In the genomic region with DNA sequence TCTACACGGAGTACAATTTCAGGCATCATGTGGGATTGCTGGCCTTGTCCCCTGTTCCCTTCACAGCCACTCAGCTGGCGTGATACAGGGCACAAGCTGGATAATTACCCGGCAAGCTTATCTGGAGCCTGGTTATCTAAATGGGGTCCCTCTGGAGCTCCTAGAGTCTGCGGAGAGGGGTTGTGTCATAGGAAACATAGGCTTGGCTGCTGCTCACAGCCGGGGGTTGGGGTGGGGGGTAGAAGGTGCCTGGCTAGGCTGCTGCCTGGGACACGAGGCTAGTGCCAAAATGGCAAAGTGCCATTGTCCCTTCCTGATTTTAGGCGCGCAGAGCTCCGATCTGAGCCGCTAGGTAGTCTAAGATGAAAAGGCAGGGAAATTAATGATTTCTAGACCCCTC, we compare ENCODE assay signal across 10 mouse cellular contexts.
DNase-seq lines count a peak whose midpoint lies in the region; ATAC-seq and TF ChIP-seq lines count a peak whose summit lies in the region.
"Had no signal": no experiment of that assay in that cellular context is flagged by ENCODE, and none has a peak within 500 bp of the region (broad histone marks: within the 10 kb centered on the region; RNA-seq: fewer than 3 reads in every experiment).

No protein-coding gene starts in this region.

- ATAC-seq in heart, embryonic 14.5 days (ENCODE audit: insufficient number of reproducible peaks, insufficient read depth, low FRiP score, low read depth): peak; percentile 87
- peak; percentile 11; the same call in 1 of the 2 replicates for ATAC-seq in liver, embryonic 13.5 days (ENCODE audit: low read depth)
- ATAC-seq in inflammation-experienced regulatory T-cells, adult 6 months: no peak
- ATAC-seq: CD4-positive, CD25-positive, alpha-beta regulatory T cell, adult 4 months had no signal

- H3K27me3 ChIP-seq in MEL (ENCODE audit: control insufficient read depth in 1 of 2, insufficient read depth in 2 of 2, low read length in 2 of 2): no peaks in the 10 kb centered on the region
- H3K27me3 ChIP-seq in heart, embryonic 14.5 days (ENCODE audit: control insufficient read depth, insufficient read depth, low read length): no peaks in the 10 kb centered on the region; the same call in 1 of the 2 replicates
- peaks cover 9% of the 10 kb centered on the region; the same call in 1 of the 2 replicates for H3K27me3 ChIP-seq in liver, embryonic 13.5 days
- H3K27me3 ChIP-seq: neural tube, embryonic 13.5 days had no signal

- H3K4me1 ChIP-seq in MEL (ENCODE audit: control insufficient read depth in 1 of 2, insufficient read depth in 2 of 2, low read length in 2 of 2): peaks cover 9 to 43% of the 10 kb centered on the region in 2 experiments
- peaks cover 21 to 30% of the 10 kb centered on the region in 2 experiments for H3K4me1 ChIP-seq in heart, embryonic 14.5 days (ENCODE audit: control insufficient read depth in 2 of 2, insufficient read depth in 2 of 2, low read length in 2 of 2)
- peaks cover 44% of the 10 kb centered on the region for H3K4me1 ChIP-seq in liver, embryonic 13.5 days (replicated peaks)

- WGBS in heart, embryonic 14.5 days: 4% methylated on average over 10 of the region's 10 CpGs
- WGBS in liver, embryonic 13.5 days (ENCODE audit: insufficient replicate concordance): 34% methylated on average over 10 of the region's 10 CpGs

- peaks cover 0 to 27% of the 10 kb centered on the region in 2 experiments; a peak in 2 of 4 replicates for H3K36me3 ChIP-seq in MEL (ENCODE audit: control insufficient read depth in 1 of 2, insufficient read depth in 2 of 2, low read length in 2 of 2)
- no peaks in the 10 kb centered on the region for H3K36me3 ChIP-seq in heart, embryonic 14.5 days (ENCODE audit: control insufficient read depth, insufficient read depth, low read length)
- H3K36me3 ChIP-seq in liver, embryonic 13.5 days: no peaks in the 10 kb centered on the region
- H3K36me3 ChIP-seq: neural tube, embryonic 13.5 days had no signal

- no peak for TF ChIP-seq RAD21 in MEL (IDR thresholded peaks at IDR 0.05; ENCODE audit: low read depth, low read length)

- no peak for DNase-seq in gastrocnemius, adult 2 months
- DNase-seq in gastrocnemius, postnatal 4 days (ENCODE audit: low spot score in 2 of 2): no peak
- peak; percentile 73 for DNase-seq in MEL (ENCODE audit: low read depth, low spot score)
- DNase-seq in liver, embryonic 13.5 days: peak; percentile 13
- no peak for DNase-seq in T-cell, adult 2 months (ENCODE audit: low spot score)
- no peak for DNase-seq in layer of hippocampus, postnatal 14 days (ENCODE audit: low spot score in 2 of 2)

- intact Hi-C loops in gastrocnemius, adult 2 months (cut with DNase I): no loop called here

- TF ChIP-seq EP300 in MEL (IDR thresholded peaks at IDR 0.05; ENCODE audit: low read depth in 1 of 2, low read length in 2 of 2): peak in 1 of 2 experiments; percentile 14; a peak in 2 of 4 replicates

- H3K9me3 ChIP-seq in MEL (replicated peaks; ENCODE audit: insufficient read depth, low read length): no peaks in the 10 kb centered on the region
- no peaks in the 10 kb centered on the region for H3K9me3 ChIP-seq in heart, embryonic 14.5 days (ENCODE audit: control insufficient read depth, low read length)
- no peaks in the 10 kb centered on the region for H3K9me3 ChIP-seq in liver, embryonic 13.5 days (replicated peaks)
- H3K9me3 ChIP-seq: neural tube, embryonic 13.5 days had no signal

- H3K9ac ChIP-seq in MEL (ENCODE audit: control insufficient read depth, low read depth, low read length, poor library complexity, severe bottlenecking): peak overlapping the region; percentile 27
- H3K9ac ChIP-seq in heart, embryonic 14.5 days (ENCODE audit: low read length): peak overlapping the region; percentile 42
- peak overlapping the region; percentile 58 for H3K9ac ChIP-seq in liver, embryonic 13.5 days
- H3K9ac ChIP-seq: neural tube, embryonic 13.5 days had no signal

- no peaks in the 10 kb centered on the region for H3K79me2 ChIP-seq in MEL (ENCODE audit: control insufficient read depth, insufficient read depth, low read length, poor library complexity)

- peak overlapping the region; percentile 51 for H3K4me2 ChIP-seq in heart, embryonic 14.5 days (ENCODE audit: low read length)
- peak overlapping the region; percentile 60 for H3K4me2 ChIP-seq in liver, embryonic 13.5 days
- H3K4me2 ChIP-seq: neural tube, embryonic 13.5 days had no signal

- no peak for TF ChIP-seq POLR2A in MEL (IDR thresholded peaks at IDR 0.05; ENCODE audit: control insufficient read depth in 1 of 2, insufficient read depth in 1 of 2, low read depth in 1 of 2, low read length in 2 of 2, poor library complexity in 1 of 2)

- H3K27ac ChIP-seq in gastrocnemius, adult 2 months: no peak overlapping the region
- H3K27ac ChIP-seq in MEL (ENCODE audit: control insufficient read depth, low read depth, low read length): peak overlapping the region; percentile 83
- peak overlapping the region; percentile 46 to 58 for H3K27ac ChIP-seq in heart, embryonic 14.5 days (replicated peaks in 1 of 2; ENCODE audit: control insufficient read depth in 1 of 2, insufficient read depth in 1 of 2, low read depth in 2 of 2, low read length in 2 of 2)
- peak overlapping the region; percentile 82 for H3K27ac ChIP-seq in liver, embryonic 13.5 days
- H3K27ac ChIP-seq: neural tube, embryonic 13.5 days had no signal

- peak overlapping the region; percentile 30 for H3K4me3 ChIP-seq in gastrocnemius, adult 2 months
- peak overlapping the region; percentile 24 to 53 for H3K4me3 ChIP-seq in MEL (ENCODE audit: control insufficient read depth in 1 of 2, insufficient read depth in 1 of 2, low read depth in 2 of 2, low read length in 2 of 2)
- peak overlapping the region; percentile 3 to 23; a peak in 3 of 4 replicates for H3K4me3 ChIP-seq in heart, embryonic 14.5 days (ENCODE audit: control insufficient read depth in 1 of 2, insufficient read depth in 1 of 2, low read depth in 1 of 2, low read length in 2 of 2)
- peak overlapping the region; percentile 48 for H3K4me3 ChIP-seq in liver, embryonic 13.5 days (replicated peaks)
- H3K4me3 ChIP-seq: neural tube, embryonic 13.5 days had no signal

- TF ChIP-seq CTCF in gastrocnemius, adult 2 months (IDR thresholded peaks at IDR 0.05): no peak
- TF ChIP-seq CTCF in MEL (IDR thresholded peaks at IDR 0.05 in 2 of 3, conservative IDR thresholded peaks at IDR 0.05 in 1 of 3; ENCODE audit: control insufficient read depth in 1 of 3, insufficient read depth in 1 of 3, low read depth in 2 of 3, low read length in 3 of 3, poor library complexity in 1 of 3, severe bottlenecking in 1 of 3): no peak

TF ChIP-seq in MEL, 35 proteins besides CTCF, POLR2A, EP300 and RAD21 (continues in another document):
- TF ChIP-seq E2F4 (IDR thresholded peaks at IDR 0.05; ENCODE audit: borderline replicate concordance, low read depth, low read length) (no peak), HCFC1 (IDR thresholded peaks at IDR 0.05; ENCODE audit: low read depth, low read length) (no peak), POLR2AphosphoS5 (IDR thresholded peaks at IDR 0.05; ENCODE audit: borderline replicate concordance, low read depth, low read length) (no peak), ETS1 (IDR thresholded peaks at IDR 0.05; ENCODE audit: low read depth, low read length) (peak; percentile 72), ZNF384 (IDR thresholded peaks at IDR 0.05; ENCODE audit: low read depth, low read length) (no peak), SIN3A (IDR thresholded peaks at IDR 0.05; ENCODE audit: low read length) (peak; percentile 36; the same call in 1 of the 2 replicates), MYC (IDR thresholded peaks at IDR 0.05; ENCODE audit: low read depth, low read length) (no peak), JUND (IDR thresholded peaks at IDR 0.05; ENCODE audit: low read depth, low read length) (no peak), CHD1 (IDR thresholded peaks at IDR 0.05; ENCODE audit: low read depth, low read length) (no peak), NELFE (IDR thresholded peaks at IDR 0.05; ENCODE audit: low read depth, low read length) (no peak), ZKSCAN1 (IDR thresholded peaks at IDR 0.05; ENCODE audit: low read depth, low read length) (no peak), TAL1 (IDR thresholded peaks at IDR 0.05; ENCODE audit: low read length) (peak; percentile 6; the same call in 1 of the 2 replicates), TBP (IDR thresholded peaks at IDR 0.05; ENCODE audit: low read depth, low read length) (no peak), RCOR1 (IDR thresholded peaks at IDR 0.05; ENCODE audit: low read depth, low read length) (no peak), GABPA (IDR thresholded peaks at IDR 0.05; ENCODE audit: low read depth, low read length) (no peak), CHD2 (IDR thresholded peaks at IDR 0.05; ENCODE audit: low read length) (no peak), MAFK (IDR thresholded peaks at IDR 0.05; ENCODE audit: borderline replicate concordance, low read depth, low read length) (0 out of 2 replicates have a peak, but pooled peaks have one; percentile 6), UBTF (IDR thresholded peaks at IDR 0.05; ENCODE audit: borderline replicate concordance, insufficient read depth, low read depth, low read length) (peak; percentile 68; the same call in 1 of the 2 replicates), BHLHE40 (IDR thresholded peaks at IDR 0.05; ENCODE audit: borderline replicate concordance, low read depth, low read length) (no peak), KAT2A (conservative IDR thresholded peaks at IDR 0.05; ENCODE audit: low read depth, low read length) (no peak), MXI1 (IDR thresholded peaks at IDR 0.05; ENCODE audit: low read depth, low read length) (no peak; the same call in 1 of the 2 replicates), ZMIZ1 (IDR thresholded peaks at IDR 0.05; ENCODE audit: low read depth, low read length) (no peak), ZC3H11A (IDR thresholded peaks at IDR 0.05; ENCODE audit: low read depth, low read length) (no peak), MAX (IDR thresholded peaks at IDR 0.05; ENCODE audit: low read length) (no peak), USF1 (IDR thresholded peaks at IDR 0.05; ENCODE audit: low read depth, low read length) (no peak), NRF1 (IDR thresholded peaks at IDR 0.05; ENCODE audit: insufficient read depth, low read depth, low read length, poor library complexity, severe bottlenecking) (no peak), SMC3 (IDR thresholded peaks at IDR 0.05; ENCODE audit: low read depth, low read length) (no peak), ELF1 (IDR thresholded peaks at IDR 0.05; ENCODE audit: low read depth, low read length) (no peak), MYB (IDR thresholded peaks at IDR 0.05; ENCODE audit: low read depth, low read length) (no peak), MEF2A (IDR thresholded peaks at IDR 0.05; ENCODE audit: extremely low read depth, insufficient replicate concordance, low read depth, low read length, poor library complexity, severe bottlenecking) (no peak), POLR2AphosphoS2 (IDR thresholded peaks at IDR 0.05; ENCODE audit: low read length) (no peak), USF2 (IDR thresholded peaks at IDR 0.05; ENCODE audit: borderline replicate concordance in 1 of 2, insufficient read depth in 1 of 2, low read depth in 1 of 2, low read length in 2 of 2) (no peak)

Comparison
In these comparisons a context has a peak if more than half of its experiments do, and no peak if none do; other contexts are left out.
1. DNase-seq: peak in MEL (single experiment) and liver, embryonic 13.5 days (single experiment); none in gastrocnemius, adult 2 months (single experiment), gastrocnemius, postnatal 4 days (0 of 2), T-cell, adult 2 months (single experiment) and layer of hippocampus, postnatal 14 days (0 of 2).
2. Peak in every context shown above with its lines, with median percentiles within 50 percentile points of each other: H3K4me3 ChIP-seq and H3K9ac ChIP-seq.